Mouse (Mus musculus): ENCODE data around the gene Ntrk2.

GRCm38 (mm10) chr13:58999373-59000053 lies 193.1 kb downstream of the Ntrk2 start:
- TF ChIP-seq CTCF (IDR thresholded peaks at IDR 0.05; ENCODE audit: low read depth): no peak
- no peak for TF ChIP-seq EP300 (IDR thresholded peaks at IDR 0.05; ENCODE audit: low read depth)
